Mouse (Mus musculus): ENCODE data around the gene Lrrc41.
A peak's percentile ranks its signal among the peaks of the same experiment; 100 is the strongest.

The Lrrc41 gene

GRCm38 (mm10) chr4:116077240-116078095 lies 2.4 kb downstream of the Lrrc41 start:
- no peak for DNase-seq (ENCODE audit: low read depth, low spot score)

DNA sequence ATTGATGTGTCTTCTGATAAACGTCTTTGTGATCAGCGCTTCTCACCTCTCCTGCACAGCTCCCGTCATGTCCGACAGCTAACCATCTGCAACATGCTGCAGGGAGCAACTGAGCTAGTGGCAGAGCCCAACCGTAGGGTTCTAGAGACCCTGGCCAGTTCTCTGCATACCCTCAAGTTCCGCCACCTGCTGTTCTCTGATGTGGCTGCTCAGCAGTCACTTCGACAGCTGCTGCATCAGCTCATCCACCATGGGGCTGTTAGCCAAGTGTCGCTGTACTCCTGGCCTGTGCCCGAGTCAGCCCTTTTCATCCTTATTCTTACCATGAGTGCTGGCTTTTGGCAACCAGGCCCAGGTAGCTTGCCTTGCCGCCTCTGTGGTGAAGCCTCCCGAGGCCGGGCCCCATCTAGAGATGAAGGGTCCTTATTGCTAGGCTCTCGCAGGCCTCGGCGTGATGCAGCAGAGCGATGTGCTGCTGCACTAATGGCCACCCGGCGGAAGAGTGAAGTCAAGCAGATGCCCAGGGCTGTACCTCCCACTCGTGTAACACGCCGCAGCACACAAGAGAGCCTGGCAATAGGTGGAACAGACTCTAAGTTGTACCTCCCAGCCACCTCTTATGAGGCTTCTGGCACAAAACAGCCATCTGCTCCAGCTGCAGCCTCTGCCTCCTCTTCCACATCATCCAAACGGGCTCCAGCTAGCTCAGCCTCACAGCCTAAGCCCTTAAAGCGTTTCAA lies 13.6 kb downstream of the Lrrc41 start:
- no peak for DNase-seq (ENCODE audit: low read depth, low spot score)

DNA sequence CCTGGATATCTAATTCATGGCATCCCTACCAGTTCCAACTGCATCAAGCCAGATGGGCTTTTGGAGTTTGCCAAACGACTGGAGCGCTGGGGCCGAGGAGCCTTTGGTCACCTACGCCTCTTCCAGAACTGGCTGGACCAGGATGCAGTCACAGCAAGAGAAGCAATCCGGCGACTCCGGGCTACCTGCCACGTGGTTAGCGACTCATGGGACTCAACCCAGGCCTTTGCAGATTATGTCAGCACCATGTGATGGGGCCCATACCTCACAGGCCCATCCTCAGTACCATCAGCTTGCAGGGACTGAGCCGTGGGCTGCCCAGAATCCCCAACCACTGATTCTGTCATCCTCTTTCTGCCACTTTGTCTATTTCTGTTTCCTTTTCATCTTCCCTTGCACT lies 21.2 kb downstream of the Lrrc41 start:
- no peak for DNase-seq (ENCODE audit: low read depth, low spot score)

DNA sequence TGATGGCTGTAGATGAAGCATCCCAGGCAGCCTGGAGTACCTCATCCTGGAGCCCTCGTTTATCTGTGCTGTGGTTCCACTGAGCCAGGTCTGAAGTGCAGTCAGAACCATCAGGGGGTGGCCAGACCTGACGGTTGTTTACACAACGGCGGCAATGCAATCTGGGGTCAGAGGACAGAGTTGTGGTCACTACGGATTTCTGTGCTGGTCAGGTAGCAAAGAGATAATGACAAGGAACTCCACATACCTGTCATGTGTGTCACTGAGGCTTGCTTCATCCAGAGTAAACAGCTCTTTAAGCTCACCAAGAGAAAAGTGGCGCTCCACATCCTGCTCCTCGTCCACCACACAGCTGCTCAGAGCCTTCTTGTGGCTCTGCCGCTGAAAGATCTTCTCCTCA lies 22.1 kb downstream of the Lrrc41 start:
- DNase-seq (ENCODE audit: low read depth, low spot score), result no peak

GRCm38 (mm10) chr4:116100959-116101358 lies 25.9 kb downstream of the Lrrc41 start:
- no peak for DNase-seq (ENCODE audit: low read depth, low spot score)

DNA sequence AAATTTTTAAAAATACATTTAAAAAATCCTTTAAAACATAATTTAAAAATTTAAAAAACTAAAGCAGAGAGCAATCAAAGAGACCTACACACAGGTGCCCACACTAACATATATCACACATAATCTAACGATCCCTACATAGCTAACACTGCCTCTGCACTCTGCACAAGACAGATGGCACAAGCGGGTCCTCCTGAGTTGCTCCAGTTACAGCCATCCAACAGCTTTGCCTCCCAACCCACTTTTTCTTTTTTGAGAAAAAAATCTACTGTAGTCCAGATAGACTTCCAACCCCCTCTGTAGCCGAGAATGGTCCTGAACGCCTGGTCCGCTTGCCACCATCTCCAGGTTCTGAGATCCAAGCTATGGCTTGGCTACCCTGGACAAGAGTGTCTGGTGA lies 30.2 kb downstream of the Lrrc41 start:
- no peak for DNase-seq (ENCODE audit: low read depth, low spot score)

DNA sequence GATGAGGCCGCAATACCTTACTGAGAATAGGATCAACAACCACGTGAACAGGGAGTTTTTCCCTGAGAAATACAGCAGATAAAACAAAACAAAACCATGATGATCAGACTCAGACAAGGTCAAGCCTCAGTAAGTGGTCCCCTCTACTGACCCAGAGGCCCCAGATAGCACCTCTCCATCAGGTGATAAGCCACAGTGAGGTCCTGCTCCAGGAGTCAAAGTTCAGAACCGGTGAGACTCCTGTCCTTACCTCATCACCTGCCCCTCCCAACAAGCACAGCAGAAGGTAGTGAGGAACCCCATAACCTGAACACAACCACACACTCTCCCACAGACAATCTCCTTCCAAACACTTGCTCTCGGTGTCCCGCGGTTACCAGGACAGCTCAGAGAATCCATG lies 35.6 kb downstream of the Lrrc41 start:
- no peak for DNase-seq (ENCODE audit: low read depth, low spot score)

- no peak for DNase-seq (ENCODE audit: low read depth, low spot score)
Measured at GRCm38 (mm10) chr4:116111486-116111885, 36.4 kb downstream of the Lrrc41 start.

- DNase-seq (ENCODE audit: low read depth, low spot score), result no peak
Measured at GRCm38 (mm10) chr4:116122762-116123161, 47.7 kb downstream of the Lrrc41 start.

GRCm38 (mm10) chr4:116123602-116124519 lies 48.8 kb downstream of the Lrrc41 start, which contains the start of the genes Rad54l and Pomgnt1:
TSS of gene Rad54l (minus strand) at chr4:116123690.
TSS of gene Pomgnt1 (plus strand) at chr4:116123840.
- peak; percentile 88 for DNase-seq (ENCODE audit: low read depth, low spot score)

GRCm38 (mm10) chr4:116125803-116126386 lies 50.8 kb downstream of the Lrrc41 start:
- DNase-seq (ENCODE audit: low read depth, low spot score), result no peak

- DNase-seq (ENCODE audit: low read depth, low spot score), result no peak
Measured at GRCm38 (mm10) chr4:116127956-116128355, 52.9 kb downstream of the Lrrc41 start.

DNA sequence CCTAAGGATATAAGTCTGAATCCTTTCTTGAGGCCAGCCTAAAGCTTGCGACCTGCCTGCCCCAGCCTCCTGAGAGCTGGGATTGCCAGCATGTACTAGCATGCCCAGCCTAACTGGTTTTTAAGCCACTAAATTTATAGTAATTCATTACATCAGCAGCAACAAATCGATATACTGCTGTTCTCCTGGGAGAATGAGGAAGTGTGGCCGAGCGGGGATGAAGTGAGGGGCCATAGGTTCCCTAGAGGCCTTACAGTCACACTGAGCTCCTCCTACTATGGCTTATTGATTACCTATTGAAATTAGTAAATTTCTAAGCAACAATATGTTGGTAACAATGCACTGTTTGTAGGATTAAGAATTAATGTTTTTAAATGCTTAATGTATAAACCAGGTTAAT lies 58.1 kb downstream of the Lrrc41 start:
- no peak for DNase-seq (ENCODE audit: low read depth, low spot score)

DNA sequence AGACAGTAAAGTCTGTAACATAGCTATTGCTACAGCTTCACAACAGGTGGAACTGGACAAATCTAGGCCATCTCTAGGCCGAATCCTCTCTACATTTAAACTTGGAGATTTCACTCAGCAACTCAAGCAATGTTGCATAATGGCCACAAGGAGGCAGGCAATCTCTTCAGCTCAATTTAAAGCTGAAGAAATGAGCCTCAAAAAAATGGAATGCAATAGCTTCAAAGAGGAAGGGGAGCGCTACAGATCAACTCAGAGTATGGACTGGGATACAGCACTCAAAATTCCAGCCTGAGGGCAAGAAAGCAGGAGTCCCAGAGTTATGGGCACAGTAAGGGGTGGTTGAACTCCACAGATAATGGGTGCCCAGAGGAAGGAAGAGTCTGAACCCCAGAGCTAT lies 59.9 kb downstream of the Lrrc41 start:
- DNase-seq (ENCODE audit: low read depth, low spot score), result no peak

DNA sequence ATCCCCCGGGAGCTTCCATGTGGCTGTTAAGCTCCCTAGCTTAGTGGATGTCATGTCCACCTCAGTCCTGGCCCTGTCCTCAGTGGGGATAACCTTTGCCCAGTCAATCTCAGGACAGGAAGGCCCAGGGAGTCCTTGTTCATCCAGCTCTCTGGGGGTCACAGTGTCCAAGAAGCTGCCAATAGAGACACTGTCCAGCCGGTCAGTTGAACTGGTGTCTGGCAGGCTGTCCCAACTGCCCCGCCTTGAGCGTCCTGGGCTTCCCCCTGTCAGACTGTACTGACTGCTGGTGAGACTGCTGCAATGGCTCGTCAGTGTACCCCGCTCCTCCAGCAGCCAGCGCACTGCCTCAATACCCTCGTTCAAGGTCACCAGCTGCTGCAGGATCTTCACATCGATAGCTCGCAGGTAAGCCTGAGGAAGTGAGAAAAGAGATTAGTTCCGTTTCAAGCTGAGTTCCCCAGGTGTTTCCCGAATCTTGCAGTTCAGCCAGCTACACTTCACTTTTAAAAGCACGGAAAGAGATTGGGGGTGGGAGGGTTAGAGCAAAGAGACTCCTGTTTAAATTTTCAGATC lies 62.4 kb downstream of the Lrrc41 start:
- DNase-seq (ENCODE audit: low read depth, low spot score), result no peak

- no peak for DNase-seq (ENCODE audit: low read depth, low spot score)
Measured at GRCm38 (mm10) chr4:116140801-116141574, 65.9 kb downstream of the Lrrc41 start.

DNA sequence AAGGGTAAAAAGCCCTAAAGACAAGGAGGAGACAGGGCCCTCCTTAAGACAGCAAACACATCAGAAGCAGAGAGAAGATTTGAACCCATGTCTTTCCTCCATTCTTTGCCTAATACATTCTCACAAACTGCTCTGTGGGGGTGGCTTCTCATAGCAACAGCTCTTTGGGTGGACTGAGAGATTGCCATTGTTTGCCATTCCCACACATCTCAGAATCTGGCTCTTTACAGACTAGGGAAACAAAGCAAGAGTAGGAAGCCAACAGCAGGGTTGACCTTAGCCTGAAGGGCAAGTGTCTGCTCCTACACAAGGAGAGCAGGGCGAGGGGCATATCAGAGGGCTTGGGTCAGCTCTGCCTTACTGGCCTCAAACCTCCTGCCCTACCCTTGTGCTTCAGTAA lies 66.7 kb downstream of the Lrrc41 start:
- no peak for DNase-seq (ENCODE audit: low read depth, low spot score)

DNA sequence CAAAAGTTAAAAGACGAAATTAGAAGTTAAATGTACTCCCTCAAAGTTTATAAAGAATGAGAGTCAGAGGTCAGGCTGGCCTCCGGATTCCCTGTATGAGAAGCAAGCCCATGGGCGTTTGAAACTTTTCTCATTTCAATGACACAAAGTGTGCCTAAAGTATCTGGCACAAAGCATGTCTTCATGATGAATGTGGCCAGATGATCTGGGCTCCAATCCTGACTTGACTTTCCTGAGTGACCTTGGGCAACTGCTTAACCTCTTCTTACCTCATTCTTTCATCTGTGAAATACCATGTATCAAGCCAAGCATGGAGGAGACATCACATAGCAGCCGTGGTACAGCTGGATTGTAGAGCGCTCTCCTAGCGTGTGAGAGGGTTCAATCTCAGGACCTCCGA lies 67.2 kb downstream of the Lrrc41 start:
- DNase-seq (ENCODE audit: low read depth, low spot score), result no peak

DNA sequence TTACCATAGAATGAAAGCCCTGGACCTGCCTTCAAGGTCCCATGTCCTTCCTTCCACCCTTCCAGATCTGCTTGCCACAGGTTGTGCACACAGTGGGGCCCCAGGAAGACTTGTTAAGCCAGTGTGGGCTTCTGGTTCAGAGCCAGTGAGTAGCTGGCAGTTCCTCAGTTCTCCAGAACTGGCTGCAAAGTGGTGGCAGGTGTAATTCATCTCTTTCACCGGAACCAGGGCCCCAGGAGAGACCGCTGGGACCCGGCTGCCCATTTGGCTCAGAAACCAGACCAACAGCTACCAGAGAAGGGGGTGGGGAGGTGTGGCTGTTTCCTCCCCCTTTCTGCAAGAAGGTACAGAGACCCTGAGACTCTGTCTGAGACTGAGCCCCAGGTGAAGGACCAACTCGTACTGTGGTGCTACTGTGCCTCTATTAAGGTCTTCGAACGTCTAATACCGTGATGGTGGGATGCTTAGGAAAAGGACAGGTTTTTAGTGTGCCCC lies 68.3 kb downstream of the Lrrc41 start:
- DNase-seq (ENCODE audit: low read depth, low spot score), result no peak
